Mouse (Mus musculus) layer of hippocampus, postnatal 36 days (tissue): ENCODE data around the gene Gp1bb. TPM values are rescaled to one million over a fixed set of nuclear protein-coding genes. Genes with fewer than 3 reads are reported as not detected.

Experiments
- DNase-seq, 2 experiments: peaks; one replicate each; pipeline ENCODE4 v3.0.0; 2022
- total RNA-seq, 2 experiments: library from RNA; stranded (reverse); gene quantifications; 2 replicates each; pipeline ENCODE4 v1.2.3; 2021

The Gp1bb gene
- total RNA-seq, 2 experiments from 2014 or later = 0.85 to 1.2 TPM

DNA sequence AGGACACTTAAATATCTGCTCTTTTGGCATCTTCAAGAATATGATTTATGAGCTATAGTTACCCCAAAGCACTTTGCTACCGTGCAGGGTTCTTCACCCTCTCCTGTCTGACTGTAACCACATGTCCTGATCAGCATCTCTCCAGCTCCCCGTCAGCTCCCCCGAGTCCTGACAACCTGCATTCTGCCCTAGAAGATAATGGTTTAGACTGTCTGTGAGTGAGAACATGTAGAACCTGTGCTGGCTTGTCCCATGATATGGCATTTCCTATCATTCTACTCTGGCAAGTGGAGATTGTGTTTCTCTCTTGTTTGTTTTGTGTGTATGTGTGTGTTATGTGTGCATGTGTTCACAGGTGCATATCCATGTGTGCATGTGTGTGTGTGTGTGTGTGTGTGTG lies 24.2 kb downstream of the Gp1bb start:
- DNase-seq = no peak

DNA sequence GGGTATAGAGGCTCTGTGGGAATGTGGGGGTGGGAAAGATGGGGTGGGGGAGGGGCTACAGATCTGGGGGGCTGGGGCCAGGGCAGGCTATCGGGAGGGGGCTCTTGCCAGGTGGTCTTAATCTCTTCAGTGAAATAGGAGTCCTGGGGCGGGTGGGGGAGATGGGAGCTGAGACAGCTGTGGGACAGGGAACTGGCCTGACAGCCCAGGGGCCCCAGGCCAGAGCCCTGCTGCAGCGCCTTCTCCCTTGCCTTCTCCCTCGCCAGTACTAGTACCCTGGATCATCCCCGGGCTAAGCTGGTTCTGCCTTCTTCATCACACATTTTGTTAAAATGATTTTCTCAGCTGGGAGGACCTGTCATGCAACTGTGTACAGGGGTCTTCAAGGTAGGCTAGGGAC lies 25.9 kb downstream of the Gp1bb start:
- DNase-seq = no peak

DNA sequence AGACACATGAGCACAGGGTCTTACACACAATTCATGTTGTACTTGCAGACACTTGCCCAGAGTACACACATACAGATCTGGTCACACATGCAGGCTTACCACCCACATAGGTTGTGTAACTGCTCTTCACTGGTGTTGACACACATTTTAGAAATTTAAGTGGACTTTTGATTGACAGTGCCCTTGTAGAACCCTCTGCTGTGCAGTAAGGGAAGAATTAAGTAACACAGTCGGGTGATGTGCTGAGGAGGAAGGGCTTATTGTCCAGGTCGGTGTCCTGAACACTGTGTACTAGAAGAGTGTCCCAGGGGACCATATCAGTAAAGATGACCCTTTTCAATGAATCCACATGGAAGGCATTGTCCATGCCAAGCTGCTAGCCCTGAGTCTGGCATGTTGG lies 28.3 kb downstream of the Gp1bb start:
- DNase-seq = no peak

DNA sequence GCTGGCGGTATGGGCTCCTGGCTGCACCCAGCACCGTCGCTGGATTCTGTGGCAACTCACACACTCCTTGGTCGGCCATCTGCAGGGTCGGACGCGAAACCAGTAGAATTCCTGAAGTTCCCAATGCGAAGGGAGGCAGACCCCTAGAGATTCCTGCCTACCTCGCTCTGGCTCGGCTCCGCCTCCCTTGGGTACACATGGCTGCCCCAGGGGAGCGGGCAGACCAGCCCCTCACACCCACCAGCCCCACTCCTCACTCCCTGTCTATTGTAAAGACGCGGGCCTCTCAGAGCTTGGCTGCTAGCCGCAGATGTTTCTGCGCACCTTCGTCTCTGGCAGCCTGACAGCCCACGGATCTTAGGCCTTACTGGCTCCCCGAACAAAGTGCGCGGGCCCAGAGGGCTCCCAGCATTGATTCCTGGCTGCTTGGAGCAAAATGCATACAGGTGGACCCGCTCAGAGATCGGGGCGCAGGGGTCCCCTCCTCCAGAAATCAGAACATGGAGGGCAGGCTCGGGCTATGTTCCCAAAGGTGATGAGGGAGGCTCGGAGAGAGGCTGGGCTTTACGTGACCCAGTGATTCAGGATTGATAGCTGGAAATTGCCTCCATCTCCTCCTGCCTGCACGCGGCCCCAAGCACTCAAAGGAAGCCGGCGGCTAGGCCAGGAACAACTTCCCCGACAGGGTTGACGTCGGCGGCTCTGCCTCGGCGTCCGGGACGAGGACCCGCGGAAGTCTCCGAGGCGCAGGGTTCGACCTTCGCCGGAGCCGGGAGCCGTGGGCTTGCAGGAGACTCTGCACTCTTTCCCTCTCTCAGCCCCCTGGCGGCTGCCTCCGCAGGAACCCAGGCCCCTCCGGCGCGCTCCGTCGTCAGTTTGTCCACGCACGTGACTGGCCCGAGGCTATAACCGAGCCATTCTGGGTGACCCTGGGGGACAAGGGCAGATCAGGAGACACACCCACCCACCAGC lies 30.9 kb downstream of the Gp1bb start:
- DNase-seq = no peak

DNA sequence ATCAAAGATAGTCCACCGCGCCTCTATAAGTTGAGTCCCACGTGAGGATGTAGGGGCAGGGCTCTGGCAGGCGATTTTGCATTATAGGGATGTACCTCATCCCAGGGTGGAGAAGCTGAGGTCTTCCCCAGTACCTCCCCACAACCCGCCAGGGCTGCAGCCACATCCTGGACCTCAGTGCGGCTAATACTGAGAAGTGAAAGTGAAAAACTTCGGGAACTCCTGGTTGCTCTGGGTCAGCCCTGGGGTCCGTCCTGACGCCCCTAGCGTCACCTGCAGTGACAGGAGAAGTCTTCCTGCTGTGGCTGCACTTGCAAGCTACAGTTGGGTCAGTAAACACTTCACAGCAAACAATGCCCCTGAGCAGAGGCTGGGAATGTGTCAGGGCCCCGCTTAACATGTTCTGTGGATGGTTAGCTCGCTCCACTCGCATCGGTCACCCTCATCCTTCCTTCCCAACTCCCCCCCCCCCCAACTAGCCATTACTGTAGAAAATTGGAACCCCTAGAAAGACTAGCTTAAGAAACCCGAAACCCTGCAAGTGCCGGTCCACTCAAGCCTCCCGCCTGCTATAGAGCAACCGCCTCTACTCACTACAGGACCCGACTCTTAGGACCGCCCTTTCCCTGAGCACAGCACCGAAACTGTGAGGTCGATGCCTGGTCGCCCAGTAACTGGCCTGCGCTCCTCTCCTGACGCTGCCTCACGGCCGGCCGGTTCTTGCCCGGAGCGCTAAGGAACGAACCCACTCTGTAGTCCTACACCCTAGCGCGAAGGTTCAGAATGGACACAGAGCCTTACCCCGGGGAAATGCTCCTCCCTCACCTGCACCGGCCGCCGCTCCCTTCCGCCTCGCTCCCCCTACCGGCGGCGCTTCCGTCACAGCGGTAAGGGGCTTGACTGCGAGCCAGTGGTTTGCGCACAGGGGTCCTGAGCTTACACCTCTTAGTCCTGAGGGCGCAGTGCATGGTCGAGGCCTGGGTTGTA lies 32.1 kb downstream of the Gp1bb start, which contains the start of gene Tbx1:
Tbx1 (minus strand) TSS at position 868 of the 987 bp plus-strand sequence.
- no peak for DNase-seq

DNA sequence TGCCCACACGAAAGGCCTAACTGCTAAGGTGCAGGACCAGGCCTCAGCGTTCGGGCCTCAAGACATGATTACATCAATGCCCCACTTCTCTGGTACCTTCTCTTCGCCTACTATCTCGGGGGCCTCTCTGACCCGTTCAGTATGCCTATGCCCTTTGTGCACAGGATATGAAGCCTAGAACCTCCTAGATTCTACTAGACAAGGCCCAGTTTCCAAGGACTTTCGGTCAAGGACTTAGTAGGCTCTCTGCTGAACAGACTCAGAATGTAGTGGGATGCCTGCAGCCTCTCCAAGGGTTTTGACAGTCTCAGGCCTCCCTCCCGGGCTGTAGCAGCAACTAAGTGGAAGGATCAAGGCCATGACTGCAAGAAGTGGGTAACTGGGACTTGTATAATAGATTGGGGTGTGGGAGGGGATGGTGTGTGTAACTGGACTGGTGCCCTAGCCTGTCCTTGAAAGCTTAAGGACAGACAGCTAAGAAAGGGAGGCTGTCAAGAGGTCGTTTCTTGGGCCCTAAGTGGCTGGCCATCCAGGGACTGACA lies 33.1 kb downstream of the Gp1bb start:
- no peak for DNase-seq

DNA sequence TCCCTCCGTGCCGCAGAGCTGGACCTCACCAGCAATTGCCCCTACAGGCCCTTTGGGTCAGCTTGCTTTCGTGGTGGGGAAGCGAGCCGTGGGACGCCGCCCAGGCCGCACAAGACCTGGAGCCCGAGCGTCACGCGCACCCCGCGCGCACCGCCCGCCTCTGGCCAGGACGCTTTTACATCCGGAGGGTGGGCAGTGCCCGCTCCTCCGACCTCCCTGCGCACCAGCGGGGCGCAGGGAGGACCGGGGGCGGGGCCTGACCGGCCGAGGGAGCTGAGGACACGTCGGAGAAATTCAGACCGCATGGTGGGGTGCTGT lies 33.5 kb downstream of the Gp1bb start:
- no peak for DNase-seq

DNA sequence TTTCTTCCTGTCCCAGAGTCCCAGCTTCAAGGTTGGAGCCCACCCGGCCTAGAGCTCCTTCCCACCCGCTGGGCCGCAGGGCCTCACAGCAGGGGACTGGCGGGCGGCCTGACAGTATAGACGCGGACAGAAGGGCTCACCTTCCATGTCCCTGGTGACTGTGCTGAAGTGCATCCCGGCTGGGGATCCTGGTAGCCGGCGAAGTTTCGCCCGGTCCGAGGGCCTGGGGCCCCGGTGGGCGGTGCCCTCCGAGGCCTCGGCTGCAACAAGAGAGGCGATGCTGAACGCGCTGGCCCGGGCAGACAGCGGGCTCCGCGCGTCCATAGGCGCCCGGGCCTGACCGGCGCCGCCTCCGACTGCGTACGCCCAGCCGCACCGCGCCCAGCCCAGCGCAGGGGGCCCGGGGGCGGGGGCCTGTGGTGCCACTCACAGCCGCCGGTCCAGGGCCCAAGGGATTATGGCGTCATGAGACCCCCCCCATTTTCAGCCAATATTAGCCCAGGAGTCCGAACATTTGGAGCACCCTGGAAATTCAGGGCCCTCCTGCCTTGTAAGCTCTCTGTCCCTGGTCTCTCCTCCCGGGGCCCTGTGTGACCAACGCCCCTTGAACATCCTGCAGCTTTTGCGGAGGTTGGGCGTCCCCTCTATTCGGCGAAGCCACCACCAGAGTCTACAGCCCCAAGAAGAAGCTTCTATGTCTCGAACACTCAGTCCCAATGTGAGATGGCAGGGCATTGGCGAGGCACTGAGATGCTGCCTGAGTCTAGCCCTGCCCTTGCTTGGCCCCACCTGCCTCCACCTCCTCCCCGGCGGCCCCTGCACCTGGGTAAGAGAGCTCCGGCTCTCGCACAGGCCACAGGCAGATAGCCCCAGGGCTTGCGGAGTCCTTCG lies 34.1 kb downstream of the Gp1bb start:
- no peak for DNase-seq

DNA sequence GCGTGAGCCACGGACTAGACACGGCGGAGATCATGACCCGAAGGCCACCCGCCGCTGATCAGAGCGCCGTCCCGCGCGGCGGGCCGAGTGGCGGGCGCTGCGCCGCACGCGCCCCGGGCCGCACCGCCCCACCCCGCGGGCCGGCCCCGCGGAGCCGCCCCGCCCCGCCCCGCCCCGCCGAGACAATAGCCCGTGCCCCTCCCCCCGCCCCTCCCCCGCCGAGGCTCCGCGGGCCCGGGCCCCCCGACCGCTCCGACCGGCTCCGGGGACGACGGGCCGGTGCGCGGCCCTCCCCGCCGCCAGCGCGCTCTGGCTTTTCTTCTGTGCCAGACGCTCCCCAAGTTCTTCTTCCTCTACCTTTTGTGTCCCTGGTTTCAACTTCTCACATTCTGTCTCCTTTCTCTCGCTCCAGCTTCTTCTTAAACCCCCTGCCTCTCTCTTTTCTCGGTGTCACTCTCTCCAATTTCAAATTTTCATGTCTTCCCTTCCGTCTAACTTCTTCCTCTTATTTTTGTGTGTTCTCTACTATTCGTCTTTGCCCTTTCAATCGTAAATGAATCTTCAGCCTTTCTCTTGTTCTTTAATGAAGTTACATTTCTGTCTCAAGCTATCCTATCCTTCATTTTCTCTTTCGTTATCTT lies 35.2 kb downstream of the Gp1bb start:
- DNase-seq = no peak

DNA sequence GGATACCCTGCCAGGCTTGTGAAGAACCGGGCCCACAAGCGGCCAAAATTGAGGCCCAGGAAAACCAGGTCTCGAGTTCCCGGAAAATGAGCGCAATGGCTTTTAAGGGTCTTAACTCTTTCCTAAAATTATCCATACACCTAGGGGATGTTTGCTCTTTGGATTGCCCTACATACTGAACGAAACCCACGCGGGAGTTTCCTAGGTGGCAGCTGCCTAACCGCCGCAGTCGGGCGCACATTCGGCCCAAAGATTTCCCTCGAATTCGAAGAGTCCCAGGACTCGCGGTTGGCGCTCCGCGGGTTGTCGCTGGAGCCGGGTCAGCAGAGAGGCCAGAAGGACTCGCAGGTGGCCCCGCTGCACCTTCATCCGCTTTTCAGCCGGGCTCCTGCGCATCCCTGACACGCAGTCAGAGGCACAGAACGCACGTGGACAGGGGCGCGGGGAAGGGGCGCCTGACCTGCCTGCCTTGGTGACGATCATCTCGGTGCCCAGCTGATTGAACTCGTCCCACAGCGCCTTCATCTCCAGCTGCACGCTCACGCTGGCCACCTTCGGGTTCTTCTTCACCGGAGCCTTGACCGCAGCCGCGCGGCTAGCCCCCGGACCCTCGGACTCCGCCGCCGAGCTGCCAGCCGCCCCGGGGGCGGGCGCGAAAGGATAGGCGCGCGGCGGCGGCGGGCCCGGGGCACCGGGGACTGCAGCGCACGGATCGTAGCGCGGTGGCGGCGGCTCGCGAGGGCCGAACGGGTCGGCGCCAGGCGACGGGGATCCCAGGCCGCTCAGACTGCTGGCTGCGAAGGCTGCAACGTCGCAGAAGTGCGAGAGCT lies 35.9 kb downstream of the Gp1bb start:
- DNase-seq = no peak

DNA sequence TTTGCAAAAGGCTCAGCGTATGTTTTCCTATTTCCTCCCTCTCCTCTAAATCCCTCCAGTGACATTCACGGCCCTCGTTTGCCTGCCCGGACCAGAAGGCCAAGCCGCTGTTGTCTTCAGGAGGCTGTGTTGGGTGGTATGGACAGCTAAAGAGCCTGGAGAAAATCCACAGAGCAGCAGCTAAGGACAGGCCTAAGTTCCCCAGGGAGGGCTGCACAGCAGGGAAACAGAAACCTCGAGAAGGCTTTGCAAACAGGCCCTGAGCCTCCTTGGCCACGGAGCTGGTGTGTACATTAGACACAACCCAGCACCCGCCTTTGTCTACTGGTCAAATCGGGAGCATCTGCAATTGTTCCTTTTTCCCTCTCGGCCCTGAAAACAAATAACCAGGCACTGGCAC lies 36.5 kb downstream of the Gp1bb start:
- no peak for DNase-seq

DNA sequence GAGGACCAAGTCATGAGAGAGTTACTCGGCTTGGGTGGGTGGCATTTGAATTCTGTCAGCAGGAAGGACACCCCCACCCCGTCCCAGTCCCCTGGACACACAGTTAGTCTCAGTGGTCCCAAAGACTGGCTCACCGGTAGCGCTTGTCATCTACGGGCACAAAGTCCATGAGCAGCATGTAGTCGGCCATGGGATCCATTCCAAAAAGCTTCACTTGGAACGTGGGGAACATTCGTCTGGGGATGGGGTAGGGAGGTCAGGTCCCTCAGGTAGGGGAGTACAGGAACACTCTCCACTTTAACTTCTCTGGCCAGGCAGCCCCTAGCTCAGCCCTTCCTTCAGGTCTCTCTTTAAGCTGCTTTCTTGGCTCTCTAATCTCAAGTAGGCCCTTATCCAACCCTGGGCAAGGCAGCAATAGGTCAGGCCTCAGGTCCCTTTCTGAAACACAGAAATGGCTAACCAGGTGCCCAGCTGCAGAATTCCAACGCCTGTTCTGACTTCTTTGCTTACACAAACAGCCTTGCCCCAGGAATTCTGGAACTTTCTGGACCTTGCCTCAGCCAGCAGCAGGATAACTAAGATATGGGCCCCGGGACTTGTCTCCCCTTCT lies 37.2 kb downstream of the Gp1bb start:
- no peak for DNase-seq

DNA sequence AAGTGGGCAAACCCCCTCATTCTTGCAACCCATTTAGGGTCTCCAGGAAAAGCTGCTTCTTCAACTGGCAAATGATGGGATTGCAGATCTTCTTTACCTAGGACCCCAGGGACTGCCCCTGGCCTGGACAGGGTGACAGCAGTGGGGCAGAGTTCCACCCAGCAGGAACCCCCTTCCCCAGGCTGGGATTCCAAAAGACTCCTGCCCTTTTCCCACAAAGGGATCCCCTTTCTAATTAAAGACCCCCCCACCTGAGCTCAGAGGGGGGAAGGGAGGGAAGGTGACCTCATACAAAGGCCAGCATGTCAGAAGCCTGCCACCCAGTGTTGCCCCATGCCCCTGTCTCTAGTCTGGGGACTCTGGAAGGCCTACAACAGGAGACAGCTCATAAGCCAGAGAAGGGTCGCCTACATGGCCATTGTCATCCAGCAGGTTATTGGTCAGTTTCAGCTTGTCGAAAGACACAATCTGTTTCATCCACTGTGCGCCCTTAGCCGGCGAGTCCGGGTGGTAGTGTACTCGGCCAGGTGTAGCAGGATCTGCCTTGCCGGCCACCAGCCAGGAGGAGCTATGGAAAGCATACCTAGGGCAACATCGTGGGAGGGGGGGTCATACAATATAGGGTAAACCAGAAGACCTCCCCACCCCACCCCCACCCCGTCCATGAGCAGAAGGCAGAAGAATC lies 38.4 kb downstream of the Gp1bb start:
- DNase-seq = no peak

DNA sequence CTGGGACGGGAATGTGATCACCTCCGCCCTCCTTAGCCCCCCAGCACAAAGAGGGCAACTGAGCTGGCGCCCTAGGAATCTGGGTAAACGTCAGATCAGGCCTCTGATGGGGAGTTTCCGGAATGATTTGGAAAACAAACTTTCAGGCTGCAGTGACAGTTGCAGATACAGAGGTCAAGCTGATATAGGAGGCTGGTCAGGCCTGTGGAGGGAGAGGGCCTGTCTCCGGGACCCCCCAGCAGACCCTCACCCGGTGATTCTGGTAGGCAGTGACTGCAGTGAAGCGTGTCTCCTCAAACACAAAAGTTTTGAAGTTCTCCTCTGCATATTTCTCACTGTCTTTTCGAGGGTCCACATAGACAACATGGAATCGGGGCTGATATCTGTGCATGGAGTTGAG lies 39.0 kb downstream of the Gp1bb start:
- DNase-seq = no peak

DNA sequence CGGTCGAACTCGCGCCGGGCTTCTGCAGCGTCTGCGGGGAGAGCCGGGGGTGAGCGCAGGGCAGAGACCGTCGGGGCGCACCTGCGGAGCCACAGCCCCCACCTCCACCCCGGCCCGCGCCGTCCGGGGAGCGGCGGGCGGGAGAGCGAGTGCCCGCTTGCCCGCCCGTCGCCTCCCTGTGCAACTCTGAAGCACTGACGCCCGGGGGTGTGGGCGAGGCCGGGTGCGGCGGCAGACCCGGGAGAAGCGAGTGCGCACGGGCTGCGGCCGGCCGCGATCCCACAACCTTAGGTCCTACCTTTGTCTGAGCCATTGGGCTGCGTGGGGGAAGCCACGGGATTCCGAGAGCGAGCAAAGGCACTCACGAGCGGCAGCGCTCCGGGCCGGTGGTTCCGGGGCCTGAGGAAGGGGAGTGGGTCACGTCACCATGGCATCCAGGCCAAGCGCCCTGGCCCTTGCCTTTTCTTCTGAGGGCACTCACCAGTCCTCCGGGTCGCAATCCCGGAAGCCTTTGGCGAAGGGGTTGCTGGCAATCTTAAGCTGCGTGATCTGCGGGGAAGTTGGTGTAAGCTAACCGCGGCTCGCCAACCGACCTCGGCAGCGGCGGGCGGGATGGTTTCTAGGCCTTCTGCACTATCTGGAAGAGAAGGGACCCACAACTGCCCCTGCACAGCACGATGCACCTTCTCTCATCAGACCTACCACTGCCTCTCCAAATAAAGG lies 39.6 kb downstream of the Gp1bb start:
- DNase-seq = no peak

DNA sequence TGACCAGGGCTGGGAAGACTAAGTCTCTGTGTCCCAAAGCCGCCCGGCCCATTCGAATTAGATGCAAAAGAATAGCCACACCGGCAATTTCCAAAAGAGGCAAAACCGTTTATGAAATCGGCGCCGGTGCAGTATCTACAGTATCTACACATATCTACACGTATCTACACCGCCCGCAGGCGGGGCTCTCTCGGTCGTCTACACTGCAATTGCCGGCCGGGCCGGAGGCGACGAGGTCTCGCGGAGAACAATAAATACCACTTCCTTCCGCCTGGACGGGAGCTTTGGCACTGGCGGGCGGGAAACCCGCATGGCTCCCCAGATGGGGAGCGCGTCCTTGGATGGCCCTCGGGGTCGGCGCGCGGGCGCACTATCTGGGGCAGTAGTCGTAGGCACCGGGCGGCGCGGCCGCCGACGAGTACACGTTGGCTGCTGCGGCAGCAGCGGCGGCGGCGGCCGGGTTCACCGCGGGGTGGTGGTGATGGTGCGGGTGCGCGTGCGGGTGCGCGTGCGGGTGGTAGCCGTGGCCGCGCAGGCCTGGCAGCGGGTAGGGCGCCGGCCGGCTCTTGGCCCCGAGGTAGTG lies 40.5 kb downstream of the Gp1bb start:
- peak in 1 of 2 experiments; percentile 9 for DNase-seq

DNA sequence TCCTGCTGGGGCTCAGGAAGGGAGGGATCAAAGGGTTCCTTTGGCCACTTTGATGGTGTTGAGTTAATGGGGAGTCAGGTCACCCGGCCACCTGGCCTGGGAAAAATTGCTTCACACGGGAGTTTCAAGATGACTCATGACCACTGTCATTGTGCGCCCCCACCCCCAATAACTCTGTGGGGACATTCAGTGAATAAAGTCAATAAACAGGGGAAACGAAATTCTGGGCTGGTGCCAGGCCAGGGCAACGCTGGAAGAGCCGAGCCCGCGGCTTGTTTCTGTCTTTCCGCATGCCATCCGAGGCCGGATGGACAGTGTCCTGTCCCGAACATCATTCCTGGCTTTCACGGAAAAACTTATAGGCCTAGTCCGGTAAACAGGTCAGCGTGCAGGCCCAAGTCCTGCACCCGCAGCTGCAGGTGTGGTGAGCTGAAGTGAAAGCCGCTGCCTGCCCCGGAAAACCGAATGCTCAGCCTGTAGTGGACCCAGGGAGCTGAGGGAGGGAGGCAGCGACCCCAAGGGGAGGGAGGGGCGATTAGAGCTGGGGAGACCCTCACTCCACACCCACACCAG lies 41.1 kb downstream of the Gp1bb start:
- DNase-seq = no peak

DNA sequence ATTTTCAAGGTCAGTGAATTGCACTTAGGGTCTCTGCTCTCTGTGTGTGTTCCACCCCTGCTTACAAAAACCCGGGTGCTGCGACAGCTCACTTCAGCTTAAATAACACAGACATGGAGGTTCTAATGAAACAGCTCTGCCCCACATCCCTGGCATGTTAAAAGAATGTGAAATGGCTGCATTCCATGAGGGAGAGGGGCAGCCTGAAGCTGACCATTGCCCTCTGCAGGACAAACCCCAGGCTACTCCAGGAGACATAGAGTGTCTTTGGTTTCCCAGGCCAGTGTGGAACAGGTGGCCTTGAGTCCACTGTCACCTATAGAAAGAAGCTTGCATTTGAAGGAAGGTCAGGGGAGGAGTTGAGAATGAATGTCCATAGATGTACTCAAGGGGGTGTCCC lies 41.8 kb downstream of the Gp1bb start:
- DNase-seq = no peak
